In the genomic region with DNA sequence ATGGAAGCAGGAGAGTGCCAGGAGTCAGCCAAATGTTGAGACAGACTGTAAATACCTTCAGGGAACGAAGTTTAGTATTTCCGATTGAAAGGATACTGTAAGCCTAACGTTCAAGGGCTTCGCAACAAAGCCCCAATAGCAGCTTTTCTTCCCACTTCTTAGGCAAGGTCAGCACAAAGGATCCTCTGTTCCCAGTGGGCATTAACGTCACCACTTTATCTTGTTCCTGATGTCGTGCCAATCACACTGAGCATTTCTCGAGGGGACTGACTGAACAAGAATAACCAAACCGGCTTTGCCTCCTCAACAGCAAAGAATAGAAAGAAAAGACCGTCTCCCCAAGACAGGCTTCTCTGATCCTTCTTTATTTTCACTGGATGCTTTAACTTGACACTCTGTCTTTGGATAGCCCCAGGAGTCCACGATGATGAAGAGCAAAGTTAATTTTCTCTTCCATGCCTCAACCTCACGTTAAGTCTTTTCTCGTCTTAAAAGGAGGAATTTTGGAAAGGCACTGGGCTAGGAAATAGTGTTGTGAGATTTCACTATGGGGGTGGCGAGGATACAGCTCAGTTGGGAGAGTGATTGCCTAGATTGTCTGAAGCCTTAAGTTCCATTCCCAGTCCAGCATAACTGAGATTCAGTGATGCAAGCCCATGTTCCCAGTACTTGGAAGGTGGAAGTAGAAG, we compare ENCODE assay signal across 12 mouse cellular contexts. TPM values are rescaled to one million over a fixed set of nuclear protein-coding genes. Genes with fewer than 3 reads are reported as not detected.
DNase-seq lines count a peak whose midpoint lies in the region; ATAC-seq and TF ChIP-seq lines count a peak whose summit lies in the region.
"Had no signal": no experiment of that assay in that cellular context is flagged by ENCODE, and none has a peak within 500 bp of the region (broad histone marks: within the 10 kb centered on the region; RNA-seq: fewer than 3 reads in every experiment).

No protein-coding gene starts in this region.

- no peaks in the 10 kb centered on the region for H3K27me3 ChIP-seq in forebrain, embryonic 15.5 days
- no peaks in the 10 kb centered on the region for H3K27me3 ChIP-seq in hindbrain, postnatal 0 days (ENCODE audit: insufficient read depth, low read length)
- no peaks in the 10 kb centered on the region for H3K27me3 ChIP-seq in stomach, postnatal 0 days (ENCODE audit: control insufficient read depth, insufficient read depth, low read length)
- H3K27me3 ChIP-seq: embryonic facial prominence, embryonic 12.5 days; liver, embryonic 15.5 days had no signal

- H3K27ac ChIP-seq in forebrain, embryonic 15.5 days (replicated peaks) = peak overlapping the region; percentile 15; the same call in 1 of the 2 replicates
- H3K27ac ChIP-seq in hindbrain, postnatal 0 days = no peak overlapping the region
- H3K27ac ChIP-seq in stomach, postnatal 0 days (replicated peaks) = no peak overlapping the region
- H3K27ac ChIP-seq: embryonic facial prominence, embryonic 12.5 days; liver, embryonic 15.5 days had no signal

- WGBS in forebrain, embryonic 15.5 days = 4% methylated on average over 13 of the region's 13 CpGs
- WGBS in hindbrain, postnatal 0 days = 15% methylated on average over 13 of the region's 13 CpGs
- WGBS in stomach, postnatal 0 days = 53% methylated on average over 13 of the region's 13 CpGs

- H3K4me2 ChIP-seq in forebrain, embryonic 15.5 days (replicated peaks) = no peak overlapping the region
- H3K4me2 ChIP-seq in hindbrain, postnatal 0 days (ENCODE audit: low read depth, low read length) = no peak overlapping the region
- no peak overlapping the region for H3K4me2 ChIP-seq in stomach, postnatal 0 days (replicated peaks; ENCODE audit: low read depth)
- H3K4me2 ChIP-seq: embryonic facial prominence, embryonic 12.5 days; liver, embryonic 15.5 days had no signal

- no peak for TF ChIP-seq EP300 in stomach, postnatal 0 days (optimal IDR thresholded peaks at IDR 0.05)

- no peak overlapping the region for H3K9ac ChIP-seq in forebrain, embryonic 15.5 days (replicated peaks)
- H3K9ac ChIP-seq in hindbrain, postnatal 0 days (replicated peaks; ENCODE audit: low read length) = no peak overlapping the region
- H3K9ac ChIP-seq in stomach, postnatal 0 days (ENCODE audit: low read length) = no peak overlapping the region
- H3K9ac ChIP-seq: embryonic facial prominence, embryonic 12.5 days; liver, embryonic 15.5 days had no signal

- H3K36me3 ChIP-seq in forebrain, embryonic 15.5 days = no peaks in the 10 kb centered on the region
- H3K36me3 ChIP-seq in hindbrain, postnatal 0 days (ENCODE audit: insufficient read depth, low read length) = no peaks in the 10 kb centered on the region
- no peaks in the 10 kb centered on the region for H3K36me3 ChIP-seq in stomach, postnatal 0 days (ENCODE audit: control insufficient read depth, insufficient read depth, low read length)
- H3K36me3 ChIP-seq: embryonic facial prominence, embryonic 12.5 days; G1E; liver, embryonic 15.5 days had no signal

- no peak for TF ChIP-seq CTCF in hindbrain, postnatal 0 days (IDR thresholded peaks at IDR 0.05; ENCODE audit: low read depth)
- TF ChIP-seq CTCF in stomach, postnatal 0 days (IDR thresholded peaks at IDR 0.05; ENCODE audit: low read depth) = no peak

- DNase-seq in retina, postnatal 1 day = peak; percentile 69
- DNase-seq in retina, embryonic 14.5 days (ENCODE audit: low spot score) = no peak
- DNase-seq in hindbrain, postnatal 0 days (ENCODE audit: low spot score) = peak; percentile 78
- DNase-seq in stomach, postnatal 0 days (ENCODE audit: low spot score) = peak; percentile 39
- DNase-seq in B cell, adult 2 months = no peak
- no peak for DNase-seq in cerebellum, postnatal 36 days
- DNase-seq in adipocyte (ENCODE audit: low spot score) = no peak
- DNase-seq: gastrocnemius, postnatal 25 days had no signal

- no peaks in the 10 kb centered on the region for H3K9me3 ChIP-seq in forebrain, embryonic 15.5 days
- no peaks in the 10 kb centered on the region for H3K9me3 ChIP-seq in hindbrain, postnatal 0 days (ENCODE audit: low read length)
- H3K9me3 ChIP-seq in stomach, postnatal 0 days (ENCODE audit: control insufficient read depth, low read length) = no peaks in the 10 kb centered on the region
- H3K9me3 ChIP-seq: embryonic facial prominence, embryonic 12.5 days; liver, embryonic 15.5 days had no signal

- peak; percentile 76 for ATAC-seq in forebrain, embryonic 15.5 days (replicated peaks)
- peak; percentile 83 for ATAC-seq in hindbrain, postnatal 0 days
- ATAC-seq in stomach, postnatal 0 days (ENCODE audit: low FRiP score, low TSS enrichment) = peak; percentile 61

- H3K4me1 ChIP-seq in forebrain, embryonic 15.5 days = peaks cover 9% of the 10 kb centered on the region; the same call in 1 of the 2 replicates
- H3K4me1 ChIP-seq in hindbrain, postnatal 0 days (ENCODE audit: insufficient read depth, low read length) = 0 out of 2 replicates have a peak, but pooled peaks cover 5% of the 10 kb centered on the region
- H3K4me1 ChIP-seq in stomach, postnatal 0 days (replicated peaks; ENCODE audit: control insufficient read depth, insufficient read depth) = 0 out of 2 replicates have a peak, but pooled peaks cover 2% of the 10 kb centered on the region
- H3K4me1 ChIP-seq: embryonic facial prominence, embryonic 12.5 days; liver, embryonic 15.5 days had no signal

- no peak overlapping the region for H3K4me3 ChIP-seq in forebrain, embryonic 15.5 days
- H3K4me3 ChIP-seq in hindbrain, postnatal 0 days (ENCODE audit: low read length) = no peak overlapping the region
- H3K4me3 ChIP-seq in stomach, postnatal 0 days (ENCODE audit: low read depth, low read length) = no peak overlapping the region
- H3K4me3 ChIP-seq: embryonic facial prominence, embryonic 12.5 days; liver, embryonic 15.5 days had no signal

RNA-seq across cellular contexts. Expression of a gene that starts 57.5 kb away (rescaled TPM):
- polyA plus RNA-seq in forebrain, embryonic 15.5 days (2015; fragmentation: Nextera tagmentation; extraction: Ambion mirVana) = 10.7 and 11.0 TPM in 2 replicates
- total RNA-seq in hindbrain, postnatal 0 days (2014; rRNA removed) = 76.1 and 95.8 TPM in 2 replicates
- polyA plus RNA-seq in hindbrain, postnatal 0 days (2015; fragmentation: Nextera tagmentation; extraction: Ambion mirVana) = 5.1 and 5.2 TPM in 2 replicates
- polyA plus RNA-seq in stomach, postnatal 0 days (2015; fragmentation: Nextera tagmentation; extraction: Ambion mirVana) = 1.6 and 2.0 TPM in 2 replicates
- polyA plus RNA-seq: G1E had no signal

Comparison
In these comparisons a context has a peak if more than half of its experiments do, and no peak if none do; other contexts are left out.
1. DNase-seq: peak in retina, postnatal 1 day (single experiment), hindbrain, postnatal 0 days (single experiment) and stomach, postnatal 0 days (single experiment); none in retina, embryonic 14.5 days (single experiment), B cell, adult 2 months (0 of 2), cerebellum, postnatal 36 days (0 of 2) and adipocyte (single experiment).
2. Peak in every context shown above with its lines, with median percentiles within 50 percentile points of each other: ATAC-seq.